Mouse (Mus musculus) E14TG2a.4 (cell line): ENCODE measurements around the gene Kcnip4.

ENCODE experiments used
- CTCF ChIP-seq: conservative IDR thresholded peaks from 2 replicates; pipeline ENCODE4 v1.5.1; 2014; ENCODE audit warnings: low read length
- NANOG ChIP-seq: IDR thresholded peaks from 2 replicates; pipeline ENCODE4 v1.6.1; 2014; ENCODE audit warnings: borderline replicate concordance, low read length, mixed read lengths

GRCm38 (mm10) chr5:49522986-49523385 lies 1.7 kb downstream of the Kcnip4 start:
- TF ChIP-seq CTCF = no peak
- TF ChIP-seq NANOG = no peak
